Mouse (Mus musculus): ENCODE measurements around the gene Lhx9. TPM values are rescaled to one million over a fixed set of nuclear protein-coding genes. Genes with fewer than 3 reads are reported as not detected.

The Lhx9 gene
- polyA plus RNA-seq, 1 experiment, result 0.10 TPM

GRCm38 (mm10) chr1:138822255-138822984, 26.0 kb downstream of the Lhx9 start:
- Histone ChIP-seq H3K4me3 (ENCODE audit: insufficient read depth, low read length) (no peak overlapping the region), H3K27ac (ENCODE audit: insufficient read depth, low read length) (no peak overlapping the region), H3K4me1 (ENCODE audit: control insufficient read depth, insufficient read depth, low read length) (no peaks in the 10 kb centered on the region)
- TF ChIP-seq CTCF (IDR thresholded peaks at IDR 0.05; ENCODE audit: extremely low read depth, insufficient read depth, low read length) (no peak), POLR2A (IDR thresholded peaks at IDR 0.05; ENCODE audit: extremely low read depth, insufficient read depth, low read length) (no peak)

- Histone ChIP-seq H3K27ac (ENCODE audit: insufficient read depth, low read length) (no peak overlapping the region), H3K4me1 (ENCODE audit: control insufficient read depth, insufficient read depth, low read length) (no peaks in the 10 kb centered on the region), H3K4me3 (ENCODE audit: insufficient read depth, low read length) (no peak overlapping the region)
- TF ChIP-seq CTCF (IDR thresholded peaks at IDR 0.05; ENCODE audit: extremely low read depth, insufficient read depth, low read length) (no peak), POLR2A (IDR thresholded peaks at IDR 0.05; ENCODE audit: extremely low read depth, insufficient read depth, low read length) (no peak)
Measured at GRCm38 (mm10) chr1:138801732-138802131, 46.6 kb downstream of the Lhx9 start.

GRCm38 (mm10) chr1:138801296-138801695, 47.1 kb downstream of the Lhx9 start:
- Histone ChIP-seq H3K27ac (ENCODE audit: insufficient read depth, low read length) (no peak overlapping the region), H3K4me1 (ENCODE audit: control insufficient read depth, insufficient read depth, low read length) (no peaks in the 10 kb centered on the region), H3K4me3 (ENCODE audit: insufficient read depth, low read length) (no peak overlapping the region)
- no peak for TF ChIP-seq CTCF (IDR thresholded peaks at IDR 0.05; ENCODE audit: extremely low read depth, insufficient read depth, low read length)
- no peak for TF ChIP-seq POLR2A (IDR thresholded peaks at IDR 0.05; ENCODE audit: extremely low read depth, insufficient read depth, low read length)

- Histone ChIP-seq H3K4me1 (ENCODE audit: control insufficient read depth, insufficient read depth, low read length) (no peaks in the 10 kb centered on the region), H3K4me3 (ENCODE audit: insufficient read depth, low read length) (no peak overlapping the region), H3K27ac (ENCODE audit: insufficient read depth, low read length) (no peak overlapping the region)
- TF ChIP-seq POLR2A (IDR thresholded peaks at IDR 0.05; ENCODE audit: extremely low read depth, insufficient read depth, low read length) (no peak), CTCF (IDR thresholded peaks at IDR 0.05; ENCODE audit: extremely low read depth, insufficient read depth, low read length) (no peak)
Measured at GRCm38 (mm10) chr1:138799692-138800314, 48.6 kb downstream of the Lhx9 start.

- TF ChIP-seq POLR2A (IDR thresholded peaks at IDR 0.05; ENCODE audit: extremely low read depth, insufficient read depth, low read length), result no peak
- Histone ChIP-seq H3K4me3 (ENCODE audit: insufficient read depth, low read length) (no peak overlapping the region), H3K4me1 (ENCODE audit: control insufficient read depth, insufficient read depth, low read length) (no peaks in the 10 kb centered on the region), H3K27ac (ENCODE audit: insufficient read depth, low read length) (no peak overlapping the region)
Measured at GRCm38 (mm10) chr1:138798110-138798509, 50.3 kb downstream of the Lhx9 start.

GRCm38 (mm10) chr1:138785856-138786255, 62.5 kb downstream of the Lhx9 start:
- no peak for TF ChIP-seq POLR2A (IDR thresholded peaks at IDR 0.05; ENCODE audit: extremely low read depth, insufficient read depth, low read length)
- no peak for TF ChIP-seq CTCF (IDR thresholded peaks at IDR 0.05; ENCODE audit: extremely low read depth, insufficient read depth, low read length)
- no peak overlapping the region for H3K4me3 ChIP-seq (ENCODE audit: insufficient read depth, low read length)
- H3K27ac ChIP-seq (ENCODE audit: insufficient read depth, low read length), result no peak overlapping the region
- H3K4me1 ChIP-seq (ENCODE audit: control insufficient read depth, insufficient read depth, low read length), result no peaks in the 10 kb centered on the region

- Histone ChIP-seq H3K27ac (ENCODE audit: insufficient read depth, low read length) (no peak overlapping the region), H3K4me3 (ENCODE audit: insufficient read depth, low read length) (no peak overlapping the region), H3K4me1 (ENCODE audit: control insufficient read depth, insufficient read depth, low read length) (no peaks in the 10 kb centered on the region)
- TF ChIP-seq CTCF (IDR thresholded peaks at IDR 0.05; ENCODE audit: extremely low read depth, insufficient read depth, low read length) (no peak), POLR2A (IDR thresholded peaks at IDR 0.05; ENCODE audit: extremely low read depth, insufficient read depth, low read length) (no peak)
Measured at GRCm38 (mm10) chr1:138784019-138784418, 64.4 kb downstream of the Lhx9 start.

Other genes with a start within 250 kb of the Lhx9 start
- 24.2 and 25.2 TPM in 2 replicates for gene Nek7, start 228.4 kb downstream of the Lhx9 start, polyA plus RNA-seq (2012; rRNA removed)
- gene 2310009B15Rik, start 8.3 kb upstream of the Lhx9 start, polyA plus RNA-seq (2012; rRNA removed), result 29.0 and 31.8 TPM in 2 replicates
- 5.5 and 6.1 TPM in 2 replicates for gene Dennd1b, start 114.9 kb upstream of the Lhx9 start, polyA plus RNA-seq (2012; rRNA removed)

Measured in cortical plate, adult 2 months (tissue).